Mouse (Mus musculus): ENCODE data around the gene Gm13304. TPM values are rescaled to one million over a fixed set of nuclear protein-coding genes. Genes with fewer than 3 reads are reported as not detected.
"Not testable (repeated sequence)": the region's sequence is repeated elsewhere in the genome, so short reads cannot be mapped to it uniquely, and the experiment has no call there.

The Gm13304 gene
- polyA plus RNA-seq (2016; fragmentation: Nextera tagmentation; extraction: Ambion mirVana), result 0.24 TPM in 1 of 2 replicates, not detected in the other

- not testable (repeated sequence) for H3K27me3 ChIP-seq (ENCODE audit: poor library complexity, severe bottlenecking); H3K36me3 ChIP-seq (replicated peaks); DNase-seq (ENCODE audit: extremely low spot score, low spot score); H3K27ac ChIP-seq; H3K4me3 ChIP-seq; H3K9me3 ChIP-seq; H3K4me1 ChIP-seq
- no CpG with 5 or more reads among the region's 5 CpGs for WGBS
Measured at GRCm38 (mm10) chr4:42114517-42114916, at the start of gene Gm13304. TSS of gene Gm13304 (plus strand) at chr4:42114817.

- H3K4me1 ChIP-seq; H3K27me3 ChIP-seq (ENCODE audit: poor library complexity, severe bottlenecking); H3K27ac ChIP-seq; H3K36me3 ChIP-seq (replicated peaks); DNase-seq (ENCODE audit: extremely low spot score, low spot score); H3K9me3 ChIP-seq; H3K4me3 ChIP-seq: not testable (repeated sequence)
- WGBS, result no CpG with 5 or more reads among the region's 2 CpGs
Measured at GRCm38 (mm10) chr4:42090907-42091306, 23.7 kb upstream of the Gm13304 start, which contains the start of gene Gm3893. TSS of gene Gm3893 (plus strand) at chr4:42091207.

- not testable (repeated sequence) for H3K9me3 ChIP-seq; DNase-seq (ENCODE audit: extremely low spot score, low spot score); H3K27ac ChIP-seq; H3K27me3 ChIP-seq (ENCODE audit: poor library complexity, severe bottlenecking); H3K36me3 ChIP-seq (replicated peaks); H3K4me1 ChIP-seq; H3K4me3 ChIP-seq
- WGBS, result no CpG with 5 or more reads among the region's 9 CpGs
Measured at GRCm38 (mm10) chr4:42153136-42153535, 38.5 kb downstream of the Gm13304 start, which contains the start of gene Gm13306. TSS of gene Gm13306 (plus strand) at chr4:42153436.

Other genes with a start within 250 kb of the Gm13304 start
- not detected in 2 replicates for gene Gm21541, start 211.2 kb upstream of the Gm13304 start, polyA plus RNA-seq (2016; fragmentation: Nextera tagmentation; extraction: Ambion mirVana)
- gene Gm20878, start 173.2 kb upstream of the Gm13304 start, polyA plus RNA-seq (2016; fragmentation: Nextera tagmentation; extraction: Ambion mirVana), result 1.6 and 2.3 TPM in 2 replicates
- not detected in 2 replicates for gene Fam205a4, start 148.8 kb upstream of the Gm13304 start, polyA plus RNA-seq (2016; fragmentation: Nextera tagmentation; extraction: Ambion mirVana)
- gene Gm21093, start 80.1 kb upstream of the Gm13304 start, polyA plus RNA-seq (2016; fragmentation: Nextera tagmentation; extraction: Ambion mirVana), result 0.19 TPM in 1 of 2 replicates, not detected in the other
- gene Gm3893, start 23.6 kb upstream of the Gm13304 start, polyA plus RNA-seq (2016; fragmentation: Nextera tagmentation; extraction: Ambion mirVana), result not detected in 2 replicates
- not detected in 2 replicates for gene Gm13306, start 38.6 kb downstream of the Gm13304 start, polyA plus RNA-seq (2016; fragmentation: Nextera tagmentation; extraction: Ambion mirVana)
- not detected in 2 replicates for gene Gm13305, start 53.8 kb downstream of the Gm13304 start, polyA plus RNA-seq (2016; fragmentation: Nextera tagmentation; extraction: Ambion mirVana)
- gene Gm10600, start 125.8 kb downstream of the Gm13304 start, polyA plus RNA-seq (2016; fragmentation: Nextera tagmentation; extraction: Ambion mirVana), result not detected in 2 replicates
- gene Ccl21b, start 140.9 kb downstream of the Gm13304 start, polyA plus RNA-seq (2016; fragmentation: Nextera tagmentation; extraction: Ambion mirVana), result not detected in 2 replicates
- not detected in 2 replicates for gene Gm21953, start 179.4 kb downstream of the Gm13304 start, polyA plus RNA-seq (2016; fragmentation: Nextera tagmentation; extraction: Ambion mirVana)
- 0.05 TPM in 1 of 2 replicates, not detected in the other for gene Fam205a3, start 203.5 kb downstream of the Gm13304 start, polyA plus RNA-seq (2016; fragmentation: Nextera tagmentation; extraction: Ambion mirVana)